Mouse (Mus musculus): ENCODE data around the gene Krt19.

DNA sequence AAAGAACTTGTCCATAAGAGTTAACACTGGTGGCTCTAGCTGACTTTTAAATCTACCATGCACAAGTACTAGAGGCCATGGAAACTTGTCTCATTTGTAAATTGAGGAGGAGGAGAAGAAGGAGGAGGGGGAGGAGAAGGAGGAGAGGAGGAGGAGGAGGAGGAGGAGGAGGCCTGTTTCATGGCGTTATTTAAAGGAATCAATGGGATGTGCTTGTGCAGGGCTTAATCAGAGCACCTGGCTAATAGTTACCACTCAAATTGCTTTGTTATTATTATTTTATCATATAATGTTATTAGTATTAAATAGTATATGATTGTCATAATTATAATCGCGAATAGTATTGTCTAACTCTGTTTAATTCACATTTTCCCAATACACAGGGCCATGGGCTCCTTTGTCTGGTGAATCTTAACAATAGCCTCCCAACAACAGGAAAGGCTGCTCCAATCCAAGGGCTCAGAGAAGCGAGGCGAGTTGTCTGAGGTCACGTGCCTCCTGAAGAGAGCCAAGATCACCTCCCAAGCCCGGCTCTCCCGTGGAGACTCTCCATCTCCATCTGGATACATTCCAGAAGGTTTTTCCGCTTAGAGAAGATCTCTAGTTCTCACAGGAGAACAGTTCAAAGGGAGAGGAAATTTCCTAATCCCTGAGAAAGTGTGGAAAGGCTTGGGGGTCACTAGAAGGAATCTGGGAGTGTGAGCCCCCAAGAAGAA is at the start of gene Krt19:
- TF ChIP-seq POLR2A (IDR thresholded peaks at IDR 0.05; ENCODE audit: low read depth, low read length) (no peak), CTCF (IDR thresholded peaks at IDR 0.05; ENCODE audit: extremely low read depth, insufficient read length, insufficient replicate concordance, low read depth, low read length) (no peak)
